Mouse (Mus musculus) cerebellum, adult 2 months (tissue): ENCODE measurements around the gene Cipc.

Source experiments
- CTCF ChIP-seq: fragments of 200-500 bp; IDR thresholded peaks from 2 replicates; pipeline ENCODE4 v1.5.1; 2011; ENCODE audit warnings: low read depth, mild to moderate bottlenecking, control low read depth, low read length, moderate library complexity, borderline replicate concordance; ENCODE audit not compliant: insufficient read depth
- POLR2A ChIP-seq: fragments of 200-500 bp; IDR thresholded peaks from 2 replicates; pipeline ENCODE4 v1.6.1; 2011; ENCODE audit warnings: low read length, control low read depth, borderline replicate concordance; ENCODE audit not compliant: insufficient read depth

- peak; percentile 26; the same call in 1 of the 2 replicates for TF ChIP-seq CTCF
- no peak for TF ChIP-seq POLR2A
Measured at GRCm38 (mm10) chr12:86960138-86960537, 13.3 kb downstream of the Cipc start.
